Mouse (Mus musculus): ENCODE results near the gene Flrt2. TPM values are rescaled to one million over a fixed set of nuclear protein-coding genes. Genes with fewer than 3 reads are reported as not detected.

Flrt2 gene
- polyA plus RNA-seq, 1 experiment from 2014 or later: 31.6 TPM

GRCm38 (mm10) chr12:95816660-95817059 lies 124.6 kb downstream of the Flrt2 start:
- H3K4me2 ChIP-seq (replicated peaks): no peak overlapping the region
- no peaks in the 10 kb centered on the region for H3K9me3 ChIP-seq
- no peaks in the 10 kb centered on the region for H3K4me1 ChIP-seq
- no peaks in the 10 kb centered on the region for H3K36me3 ChIP-seq
- ATAC-seq (ENCODE audit: low FRiP score, low read depth): no peak
- no peaks in the 10 kb centered on the region for H3K27me3 ChIP-seq
- no peak overlapping the region for H3K9ac ChIP-seq (replicated peaks)
- H3K4me3 ChIP-seq: no peak overlapping the region
- H3K27ac ChIP-seq (replicated peaks): no peak overlapping the region

Measured in midbrain, embryonic 12.5 days (tissue).